Mouse (Mus musculus) neural tube, embryonic 15.5 days (tissue): ENCODE data around the gene Pla2g2d. TPM values are rescaled to one million over a fixed set of nuclear protein-coding genes. Genes with fewer than 3 reads are reported as not detected.

Experiments
- ATAC-seq: fragments of 200-750 bp; cut with Nextera tagmentation; 2 replicates; pipeline ENCODE4 v1.8.0; 2017; ENCODE audit warnings: mild to moderate bottlenecking, moderate TSS enrichment, moderate library complexity; ENCODE audit not compliant: low FRiP score
- H3K27ac ChIP-seq: fragments of 300-500 bp; sonication (generic); replicated peaks from 2 replicates; pipeline ENCODE4 v1.5.1; 2015; ENCODE audit warnings: mild to moderate bottlenecking, inconsistent platforms
- H3K27me3 ChIP-seq: fragments of 300-500 bp; sonication (generic); replicated peaks from 2 replicates; pipeline ENCODE4 v1.6.1; 2015; ENCODE audit warnings: inconsistent platforms
- H3K36me3 ChIP-seq: fragments of 300-500 bp; sonication (generic); 2 replicates; pipeline ENCODE4 v1.6.1; 2015; ENCODE audit warnings: inconsistent platforms
- H3K4me1 ChIP-seq: fragments of 300-500 bp; sonication (generic); 2 replicates; pipeline ENCODE4 v1.6.1; 2015; ENCODE audit warnings: inconsistent platforms
- H3K4me2 ChIP-seq: fragments of 300-500 bp; sonication (generic); 2 replicates; pipeline ENCODE4 v1.6.1; 2015; ENCODE audit warnings: inconsistent platforms, mild to moderate bottlenecking, moderate library complexity
- H3K4me3 ChIP-seq: fragments of 300-500 bp; sonication (generic); replicated peaks from 2 replicates; pipeline ENCODE4 v1.5.1; 2015; ENCODE audit warnings: mild to moderate bottlenecking, inconsistent platforms
- H3K9ac ChIP-seq: fragments of 300-500 bp; sonication (generic); replicated peaks from 2 replicates; pipeline ENCODE4 v1.6.1; 2015; ENCODE audit warnings: mild to moderate bottlenecking, inconsistent platforms
- H3K9me3 ChIP-seq: fragments of 300-500 bp; sonication (generic); replicated peaks from 2 replicates; pipeline ENCODE4 v1.6.1; 2016; ENCODE audit warnings: inconsistent platforms
- WGBS: fragments of 180-500 bp; shearing (Covaris S2); methylation state at CpG from one replicate; pipeline ENCODE4 v1.1.7; 2015; ENCODE audit warnings: mixed read lengths; 5-methylcytosine and 5-hydroxymethylcytosine counted together
- polyA plus RNA-seq: library from polyadenylated mRNA; unstranded; fragments of >200 nt; fragmentation: Nextera tagmentation; extraction: Ambion mirVana; gene quantifications from 2 replicates; pipeline ENCODE4 v1.2.1, GENCODE M21; 2015

Pla2g2d gene
- polyA plus RNA-seq, result 0.72 and 1.5 TPM in 2 replicates

DNA sequence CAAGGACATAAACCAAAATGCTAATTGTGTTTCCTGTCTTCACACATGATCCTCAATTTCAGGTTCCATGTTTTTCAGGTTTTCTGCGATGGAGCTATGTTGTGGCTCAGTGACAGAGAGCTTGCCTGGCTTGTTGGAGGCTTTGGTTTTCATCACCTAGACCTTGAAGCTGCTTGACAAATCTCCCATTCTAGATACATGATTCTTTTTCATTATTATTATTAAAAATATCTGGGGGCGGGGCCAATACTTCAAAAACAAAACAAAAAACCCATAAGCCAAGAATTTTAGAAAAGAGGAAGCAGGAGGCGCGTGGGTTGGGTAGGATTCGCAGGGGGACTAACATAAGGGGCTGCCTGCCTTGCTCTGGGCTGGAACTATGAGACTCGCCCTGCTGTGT lies at the start of gene Pla2g2d:
Gene Pla2g2d (plus strand): TSS at position 301 of the 400 bp plus-strand sequence.
- H3K4me2 ChIP-seq, result no peak within 1 kb of the TSS
- no peak within 1 kb of the TSS for H3K9ac ChIP-seq
- H3K36me3 ChIP-seq, result no peaks in the 10 kb centered on the region
- ATAC-seq, result no peak
- WGBS, result 89% methylated on average over 6 of the region's 6 CpGs
- H3K4me1 ChIP-seq, result peaks cover 23% of the 10 kb centered on the region
- peak within 1 kb of the TSS; percentile 81 for H3K27ac ChIP-seq
- no peak within 1 kb of the TSS for H3K4me3 ChIP-seq
- H3K27me3 ChIP-seq, result no peaks in the 10 kb centered on the region
- no peaks in the 10 kb centered on the region for H3K9me3 ChIP-seq

DNA sequence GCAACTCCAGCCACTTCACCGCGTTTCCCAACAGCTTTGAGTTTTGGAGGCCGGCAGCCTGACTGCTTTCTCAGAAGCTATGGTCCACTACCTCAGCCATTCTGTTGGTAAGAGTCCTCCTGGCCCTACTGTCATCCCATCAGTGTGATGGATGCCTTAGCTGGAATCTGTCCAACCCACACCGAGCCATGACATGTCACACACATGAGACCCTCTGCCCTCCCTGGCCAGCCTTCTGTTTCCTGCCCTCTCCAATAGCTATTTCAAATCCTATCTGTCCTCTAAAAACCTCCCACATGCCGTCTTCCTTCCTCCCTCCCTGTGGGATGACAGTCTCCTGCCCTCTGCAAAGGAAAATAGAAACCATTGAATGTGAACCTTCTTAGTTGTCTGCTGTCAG lies 49.8 kb upstream of the Pla2g2d start:
- Histone ChIP-seq H3K9me3 (no peaks in the 10 kb centered on the region), H3K27me3 (no peaks in the 10 kb centered on the region), H3K27ac (no peak overlapping the region), H3K9ac (no peak overlapping the region), H3K4me2 (no peak overlapping the region), H3K4me3 (no peak overlapping the region), H3K36me3 (no peaks in the 10 kb centered on the region), H3K4me1 (peaks cover 20% of the 10 kb centered on the region)
- whole genome bisulfite sequencing, result 83% methylated on average over 5 of the region's 5 CpGs
- ATAC-seq, result no peak

DNA sequence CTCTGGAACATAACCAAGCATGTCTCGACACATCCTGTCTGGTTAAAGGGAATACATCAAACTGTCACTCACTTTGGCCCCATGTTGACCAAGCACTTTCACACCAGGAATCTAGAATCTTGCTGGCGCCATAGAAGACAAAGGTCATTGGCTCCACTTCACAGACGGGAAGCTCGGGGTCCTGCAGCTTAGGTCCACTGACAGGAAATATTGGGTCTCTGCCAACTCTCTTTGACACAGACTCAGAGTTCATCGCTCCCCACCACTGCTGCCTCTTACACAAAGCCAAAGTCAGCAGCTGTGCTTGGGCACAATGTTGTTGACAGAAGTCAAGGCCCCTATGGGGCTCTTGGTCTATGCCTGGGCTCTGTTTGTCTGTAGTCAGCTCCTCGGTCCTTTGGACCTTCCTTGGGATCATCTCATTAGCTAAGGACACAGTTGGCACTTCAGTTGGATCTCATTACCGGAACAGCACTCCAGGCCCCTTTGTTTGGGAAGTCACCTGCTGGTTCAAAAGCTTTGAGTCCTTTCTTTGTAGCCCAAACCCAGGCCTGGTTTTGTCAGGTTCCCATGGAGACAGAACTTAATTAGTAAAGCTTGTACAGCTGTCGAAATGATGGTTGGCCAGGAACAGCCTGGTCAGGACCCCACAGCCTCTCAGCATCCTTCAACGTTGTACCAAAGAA lies 46.4 kb upstream of the Pla2g2d start:
- no peak overlapping the region for H3K27ac ChIP-seq
- H3K27me3 ChIP-seq, result no peaks in the 10 kb centered on the region
- no peak for ATAC-seq
- H3K9ac ChIP-seq, result no peak overlapping the region
- H3K4me1 ChIP-seq, result peaks cover 16% of the 10 kb centered on the region
- H3K9me3 ChIP-seq, result no peaks in the 10 kb centered on the region
- no peaks in the 10 kb centered on the region for H3K36me3 ChIP-seq
- no peak overlapping the region for H3K4me2 ChIP-seq
- H3K4me3 ChIP-seq, result no peak overlapping the region
- WGBS, result 30% methylated on average over 9 of the region's 9 CpGs

GRCm38 (mm10) chr4:138734105-138734504 lies 41.4 kb upstream of the Pla2g2d start:
- H3K4me2 ChIP-seq, result no peak overlapping the region
- no peak overlapping the region for H3K27ac ChIP-seq
- H3K9ac ChIP-seq, result no peak overlapping the region
- H3K4me3 ChIP-seq, result no peak overlapping the region
- no peaks in the 10 kb centered on the region for H3K9me3 ChIP-seq
- H3K4me1 ChIP-seq, result peaks cover 7% of the 10 kb centered on the region
- WGBS, result 68% methylated on average over 7 of the region's 7 CpGs
- no peak for ATAC-seq
- no peaks in the 10 kb centered on the region for H3K27me3 ChIP-seq
- no peaks in the 10 kb centered on the region for H3K36me3 ChIP-seq

DNA sequence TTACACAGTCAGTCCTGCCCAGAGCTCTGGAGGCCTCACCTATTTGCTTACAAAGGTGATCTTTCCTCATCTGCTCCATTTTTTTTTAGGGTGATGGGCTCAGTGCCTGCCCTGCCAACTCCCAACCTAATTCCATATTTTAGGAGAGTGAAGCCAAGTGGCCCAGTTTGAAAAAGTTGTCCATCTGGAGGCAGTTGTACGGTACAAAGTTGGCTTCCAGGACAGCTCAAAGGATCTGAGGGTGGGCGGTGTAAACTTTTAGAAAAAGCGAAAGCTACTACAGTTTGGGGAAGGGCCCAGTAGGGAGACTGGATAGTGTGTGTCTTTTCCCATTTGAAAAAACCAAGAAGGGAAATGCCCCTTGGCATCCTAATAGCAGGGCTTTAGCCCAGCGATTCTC lies 40.7 kb upstream of the Pla2g2d start:
- no peak overlapping the region for H3K4me2 ChIP-seq
- H3K27me3 ChIP-seq, result no peaks in the 10 kb centered on the region
- WGBS, result 95% methylated on average over 4 of the region's 4 CpGs
- no peak overlapping the region for H3K9ac ChIP-seq
- no peak overlapping the region for H3K4me3 ChIP-seq
- no peaks in the 10 kb centered on the region for H3K36me3 ChIP-seq
- ATAC-seq, result no peak
- no peak overlapping the region for H3K27ac ChIP-seq
- peaks cover 11% of the 10 kb centered on the region for H3K4me1 ChIP-seq
- no peaks in the 10 kb centered on the region for H3K9me3 ChIP-seq

- no peak for ATAC-seq
- no peaks in the 10 kb centered on the region for H3K27me3 ChIP-seq
- WGBS, result 69% methylated on average over 7 of the region's 7 CpGs
- no peaks in the 10 kb centered on the region for H3K9me3 ChIP-seq
- no peaks in the 10 kb centered on the region for H3K36me3 ChIP-seq
- no peak within 1 kb of the TSS for H3K4me2 ChIP-seq
- H3K27ac ChIP-seq, result no peak within 1 kb of the TSS
- H3K4me3 ChIP-seq, result no peak within 1 kb of the TSS
- peaks cover 11% of the 10 kb centered on the region for H3K4me1 ChIP-seq
- H3K9ac ChIP-seq, result no peak within 1 kb of the TSS
These were observed 38.5 kb upstream of the Pla2g2d start, which contains the start of gene Ubxn10 for GRCm38 (mm10) chr4:138737031-138737430. TSS of gene Ubxn10 (minus strand) at chr4:138737167.

- Histone ChIP-seq H3K36me3 (no peaks in the 10 kb centered on the region), H3K4me2 (no peak overlapping the region), H3K27ac (no peak overlapping the region), H3K4me1 (peaks cover 11% of the 10 kb centered on the region), H3K4me3 (no peak overlapping the region), H3K9ac (no peak overlapping the region), H3K27me3 (no peaks in the 10 kb centered on the region), H3K9me3 (no peaks in the 10 kb centered on the region)
- ATAC-seq, result 0 out of 2 replicates have a peak, but pooled peaks have one; percentile 26
- WGBS, result 22% methylated on average over 7 of the region's 7 CpGs
These were observed 36.2 kb upstream of the Pla2g2d start for GRCm38 (mm10) chr4:138739136-138739851.

DNA sequence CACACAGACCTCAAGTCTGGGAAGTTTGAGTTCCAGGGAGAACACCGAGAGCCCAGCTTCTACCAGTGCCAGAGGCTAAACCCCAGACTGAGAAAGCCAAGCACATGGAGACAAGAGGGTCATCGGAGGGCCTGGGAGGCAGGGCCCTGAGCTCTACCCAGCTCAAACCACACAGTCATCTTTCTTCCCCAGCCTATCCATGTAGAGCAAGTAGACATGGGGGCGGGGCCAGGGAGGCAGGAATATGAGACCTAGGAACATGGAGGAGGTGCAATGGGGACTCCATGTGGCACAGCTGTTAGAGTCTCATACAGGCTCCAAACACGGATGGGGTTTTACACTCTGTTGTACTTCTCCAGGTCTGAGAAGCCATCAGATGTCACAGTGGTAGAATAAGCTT lies 29.7 kb upstream of the Pla2g2d start:
- 73% methylated on average over 4 of the region's 4 CpGs for WGBS
- Histone ChIP-seq H3K4me1 (peaks cover 16% of the 10 kb centered on the region), H3K9ac (no peak overlapping the region), H3K9me3 (no peaks in the 10 kb centered on the region), H3K27ac (no peak overlapping the region), H3K4me2 (no peak overlapping the region), H3K27me3 (no peaks in the 10 kb centered on the region), H3K36me3 (no peaks in the 10 kb centered on the region), H3K4me3 (no peak overlapping the region)
- no peak for ATAC-seq

- no peak overlapping the region for H3K27ac ChIP-seq
- H3K4me1 ChIP-seq, result peaks cover 16% of the 10 kb centered on the region
- no peak overlapping the region for H3K9ac ChIP-seq
- no peaks in the 10 kb centered on the region for H3K36me3 ChIP-seq
- H3K4me3 ChIP-seq, result no peak overlapping the region
- no peaks in the 10 kb centered on the region for H3K9me3 ChIP-seq
- no peak for ATAC-seq
- 88% methylated on average over 9 of the region's 9 CpGs for WGBS
- H3K4me2 ChIP-seq, result no peak overlapping the region
- H3K27me3 ChIP-seq, result no peaks in the 10 kb centered on the region
These were observed 28.7 kb upstream of the Pla2g2d start for GRCm38 (mm10) chr4:138746866-138747265.

DNA sequence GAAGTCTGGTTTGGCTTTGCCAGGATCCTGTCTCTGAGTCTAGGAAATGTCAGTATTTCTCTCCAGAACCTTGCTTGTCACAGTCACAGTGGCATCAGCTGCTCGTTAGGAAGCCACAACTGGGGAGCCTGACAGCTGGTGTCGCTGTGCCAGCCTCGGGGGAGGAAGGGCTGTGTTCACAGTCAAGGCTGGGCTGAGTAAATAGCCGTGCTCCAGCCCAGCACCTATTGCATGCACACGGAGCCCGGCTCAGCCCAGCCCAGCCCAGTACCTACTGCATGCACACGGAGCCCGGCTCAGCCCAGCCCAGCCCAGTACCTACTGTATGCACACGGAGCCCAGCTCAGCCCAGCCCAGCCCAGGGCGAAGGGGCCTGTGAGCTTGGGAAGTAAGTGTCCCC lies 27.7 kb upstream of the Pla2g2d start:
- Histone ChIP-seq H3K9me3 (no peaks in the 10 kb centered on the region), H3K4me1 (peaks cover 16% of the 10 kb centered on the region), H3K36me3 (no peaks in the 10 kb centered on the region), H3K27me3 (no peaks in the 10 kb centered on the region), H3K4me3 (no peak overlapping the region), H3K9ac (no peak overlapping the region), H3K4me2 (no peak overlapping the region), H3K27ac (peak overlapping the region; percentile 41; the same call in 1 of the 2 replicates)
- no peak for ATAC-seq
- WGBS, result 51% methylated on average over 10 of the region's 10 CpGs

- no peaks in the 10 kb centered on the region for H3K9me3 ChIP-seq
- no peaks in the 10 kb centered on the region for H3K36me3 ChIP-seq
- H3K27me3 ChIP-seq, result no peaks in the 10 kb centered on the region
- H3K9ac ChIP-seq, result no peak overlapping the region
- H3K4me3 ChIP-seq, result no peak overlapping the region
- peak; percentile 63; the same call in 1 of the 2 replicates for ATAC-seq
- H3K27ac ChIP-seq, result no peak overlapping the region
- peaks cover 16% of the 10 kb centered on the region for H3K4me1 ChIP-seq
- H3K4me2 ChIP-seq, result no peak overlapping the region
- 64% methylated on average over 8 of the region's 8 CpGs for WGBS
These were observed 27.0 kb upstream of the Pla2g2d start for GRCm38 (mm10) chr4:138748369-138749072.
